Mouse (Mus musculus): ENCODE measurements at regions not wholly inside any gene's neighbourhood (a gene's known extent, or its start where the extent isn't known, plus 50 kb on each side); places are given as distances from the start of the nearest gene placed in this dataset.

DNA sequence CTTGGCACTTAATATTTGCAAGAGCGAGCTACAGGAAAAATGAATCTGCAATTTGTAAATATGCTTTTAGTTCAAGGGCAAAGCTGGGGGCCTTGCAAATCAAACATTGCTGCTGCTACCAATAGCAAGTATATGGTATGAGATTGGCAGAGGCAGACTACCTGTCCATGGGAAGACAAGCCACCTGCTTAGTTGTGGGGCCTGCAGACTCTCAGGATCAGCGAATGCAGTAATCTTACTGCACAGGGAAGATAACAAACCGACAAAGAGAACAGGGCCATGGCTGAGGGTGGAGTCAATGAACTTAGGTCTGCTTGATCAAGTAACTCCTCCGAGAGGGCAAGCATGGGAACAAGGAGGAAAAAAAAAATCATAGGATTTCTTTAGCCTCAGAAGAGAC, 257.2 kb upstream of the Ppargc1a start:
- WGBS = 89% methylated on average over 4 of the region's 4 CpGs
- no peaks in the 10 kb centered on the region for H3K9me3 ChIP-seq
- H3K36me3 ChIP-seq = no peaks in the 10 kb centered on the region
- no peaks in the 10 kb centered on the region for H3K27me3 ChIP-seq (replicated peaks)
- H3K4me1 ChIP-seq = no peaks in the 10 kb centered on the region
- ATAC-seq (ENCODE audit: low FRiP score, low read depth) = no peak
- H3K9ac ChIP-seq = no peak overlapping the region
- H3K4me2 ChIP-seq (replicated peaks) = no peak overlapping the region
- H3K27ac ChIP-seq = no peak overlapping the region
- H3K4me3 ChIP-seq = no peak overlapping the region

DNA sequence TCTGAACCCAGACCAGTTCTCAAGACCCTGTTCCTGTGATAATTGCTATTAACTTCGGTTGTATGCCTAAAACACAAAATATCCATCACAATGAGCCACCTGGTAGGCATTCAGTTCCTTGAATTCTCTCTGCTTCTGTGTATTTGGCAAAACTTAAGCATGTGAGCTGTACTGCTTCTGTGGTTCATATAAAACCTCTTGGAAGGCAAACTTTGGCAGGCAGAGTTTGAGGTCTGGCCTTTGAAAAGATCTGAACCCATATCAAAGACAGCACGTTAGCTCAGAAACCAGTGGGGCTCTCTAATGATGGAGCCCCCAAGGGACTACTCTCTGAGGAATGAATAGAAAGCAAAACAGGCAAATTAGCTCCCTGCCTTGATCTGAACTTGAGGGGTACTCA, 256.1 kb upstream of the Ppargc1a start:
- no peaks in the 10 kb centered on the region for H3K4me1 ChIP-seq
- H3K4me2 ChIP-seq (replicated peaks) = no peak overlapping the region
- H3K36me3 ChIP-seq = no peaks in the 10 kb centered on the region
- no peak overlapping the region for H3K9ac ChIP-seq
- no peaks in the 10 kb centered on the region for H3K27me3 ChIP-seq (replicated peaks)
- H3K9me3 ChIP-seq = no peaks in the 10 kb centered on the region
- H3K27ac ChIP-seq = no peak overlapping the region
- 50% methylated on average over 2 of the region's 2 CpGs for WGBS
- no peak overlapping the region for H3K4me3 ChIP-seq
- no peak for ATAC-seq (ENCODE audit: low FRiP score, low read depth)

DNA sequence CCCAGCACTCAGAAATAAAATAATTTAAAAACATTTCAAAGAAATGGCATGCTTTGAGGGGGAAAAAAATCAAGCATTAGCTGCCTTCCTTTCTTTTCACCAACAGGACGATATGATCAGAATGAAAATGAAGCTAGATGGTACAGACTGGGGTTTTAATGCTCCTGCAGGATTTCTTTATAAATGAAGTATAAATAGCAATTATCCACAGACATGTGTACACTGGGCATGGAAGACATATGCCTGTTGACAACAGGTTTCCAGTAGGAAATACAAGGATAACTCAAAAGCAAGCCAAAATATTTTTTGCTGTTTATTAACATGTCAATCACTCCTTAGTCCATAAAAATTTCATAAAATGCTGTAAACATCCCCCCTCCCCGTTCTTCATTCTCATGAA, 248.7 kb upstream of the Ppargc1a start:
- no peak overlapping the region for H3K4me3 ChIP-seq
- H3K4me2 ChIP-seq (replicated peaks) = no peak overlapping the region
- H3K27ac ChIP-seq = no peak overlapping the region
- no peak overlapping the region for H3K9ac ChIP-seq
- H3K36me3 ChIP-seq = no peaks in the 10 kb centered on the region
- ATAC-seq (ENCODE audit: low FRiP score, low read depth) = no peak
- H3K4me1 ChIP-seq = no peaks in the 10 kb centered on the region
- no peaks in the 10 kb centered on the region for H3K9me3 ChIP-seq
- no peaks in the 10 kb centered on the region for H3K27me3 ChIP-seq (replicated peaks)
- WGBS = 90% methylated on average over 2 of the region's 2 CpGs

DNA sequence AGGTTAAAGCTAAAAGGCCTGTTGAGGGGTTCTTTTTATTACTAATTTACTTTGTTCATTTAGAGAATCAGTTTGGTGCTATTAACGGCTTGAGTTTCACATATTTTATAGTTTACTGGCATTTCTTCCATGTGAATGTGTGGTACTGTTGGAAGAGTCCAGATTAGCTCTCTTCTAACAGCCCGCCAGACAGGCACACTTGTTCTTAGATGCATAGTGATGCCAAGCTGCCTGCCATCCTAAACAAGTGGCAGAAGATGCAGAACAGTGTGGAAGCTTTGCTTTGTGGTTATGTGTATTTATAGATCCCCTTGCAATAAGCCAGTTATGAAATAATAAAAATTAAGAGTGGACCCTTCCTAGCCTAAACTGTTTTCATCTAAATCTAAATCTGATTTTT, 244.2 kb upstream of the Ppargc1a start:
- no peak overlapping the region for H3K27ac ChIP-seq
- no peaks in the 10 kb centered on the region for H3K36me3 ChIP-seq
- no peak overlapping the region for H3K4me2 ChIP-seq (replicated peaks)
- no peak for ATAC-seq (ENCODE audit: low FRiP score, low read depth)
- no peak overlapping the region for H3K9ac ChIP-seq
- H3K9me3 ChIP-seq = no peaks in the 10 kb centered on the region
- no peak overlapping the region for H3K4me3 ChIP-seq
- H3K4me1 ChIP-seq = no peaks in the 10 kb centered on the region
- 85% methylated on average over 2 of the region's 2 CpGs for WGBS
- H3K27me3 ChIP-seq (replicated peaks) = no peaks in the 10 kb centered on the region

DNA sequence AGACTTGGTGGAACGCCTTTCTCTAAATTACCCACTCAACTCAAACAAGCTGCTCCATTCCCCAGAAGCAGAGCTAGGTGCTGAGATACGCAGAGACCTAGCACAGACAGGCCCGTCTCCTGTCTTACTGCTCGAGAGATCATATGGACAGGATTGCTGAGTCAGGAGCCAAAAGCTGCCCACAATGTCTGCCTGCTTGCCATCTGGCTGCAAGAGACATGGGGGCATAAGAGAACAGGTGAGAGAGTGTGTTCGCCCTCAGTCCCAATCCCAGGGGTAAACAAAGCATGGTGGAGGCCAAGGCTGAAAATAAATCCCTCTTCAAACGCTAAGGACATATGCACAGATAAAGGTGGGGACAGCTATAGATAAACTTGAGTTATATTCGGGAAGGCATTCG, 234.0 kb upstream of the Ppargc1a start:
- 85% methylated on average over 8 of the region's 8 CpGs for WGBS
- Histone ChIP-seq H3K27me3 (replicated peaks) (no peaks in the 10 kb centered on the region), H3K4me1 (no peaks in the 10 kb centered on the region), H3K36me3 (no peaks in the 10 kb centered on the region), H3K4me3 (no peak overlapping the region), H3K9ac (no peak overlapping the region), H3K27ac (no peak overlapping the region), H3K4me2 (replicated peaks) (no peak overlapping the region), H3K9me3 (no peaks in the 10 kb centered on the region)
- no peak for ATAC-seq (ENCODE audit: low FRiP score, low read depth)

DNA sequence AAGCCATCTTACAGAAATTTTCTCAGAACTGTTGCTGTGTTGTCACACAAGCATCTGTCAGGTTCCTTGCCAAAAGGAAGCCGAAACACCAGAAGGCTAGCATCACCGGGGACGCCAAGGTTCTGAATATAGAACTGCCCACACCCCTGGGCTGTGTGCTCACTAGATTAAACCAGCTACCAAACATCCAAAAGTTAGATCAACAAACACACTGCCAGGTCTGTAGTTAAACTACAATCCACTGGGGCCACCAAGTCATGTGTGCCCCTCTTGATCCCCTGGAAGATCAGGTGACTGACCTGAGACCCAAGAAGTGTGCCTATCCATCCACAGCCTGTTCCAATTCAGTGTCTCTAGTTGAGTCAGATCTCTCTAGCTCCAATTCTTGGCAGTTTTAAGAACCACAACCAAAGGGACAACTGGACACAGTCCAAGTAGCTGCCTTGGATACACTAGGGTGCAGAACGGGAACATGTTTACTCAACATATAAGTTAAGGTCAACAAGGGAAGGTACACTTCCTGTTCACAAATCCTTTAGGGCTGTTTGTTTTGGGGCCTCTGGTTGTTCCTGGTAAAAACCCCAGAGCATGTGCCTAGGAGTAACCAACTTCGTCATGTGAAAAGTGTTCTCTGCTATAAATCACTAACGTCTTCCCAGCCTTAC, 232.0 kb upstream of the Ppargc1a start:
- Histone ChIP-seq H3K27me3 (replicated peaks) (no peaks in the 10 kb centered on the region), H3K9ac (no peak overlapping the region), H3K4me1 (no peaks in the 10 kb centered on the region), H3K27ac (no peak overlapping the region), H3K9me3 (no peaks in the 10 kb centered on the region), H3K4me3 (no peak overlapping the region), H3K36me3 (no peaks in the 10 kb centered on the region), H3K4me2 (replicated peaks) (no peak overlapping the region)
- WGBS = 78% methylated on average over 6 of the region's 6 CpGs
- ATAC-seq (ENCODE audit: low FRiP score, low read depth) = no peak

DNA sequence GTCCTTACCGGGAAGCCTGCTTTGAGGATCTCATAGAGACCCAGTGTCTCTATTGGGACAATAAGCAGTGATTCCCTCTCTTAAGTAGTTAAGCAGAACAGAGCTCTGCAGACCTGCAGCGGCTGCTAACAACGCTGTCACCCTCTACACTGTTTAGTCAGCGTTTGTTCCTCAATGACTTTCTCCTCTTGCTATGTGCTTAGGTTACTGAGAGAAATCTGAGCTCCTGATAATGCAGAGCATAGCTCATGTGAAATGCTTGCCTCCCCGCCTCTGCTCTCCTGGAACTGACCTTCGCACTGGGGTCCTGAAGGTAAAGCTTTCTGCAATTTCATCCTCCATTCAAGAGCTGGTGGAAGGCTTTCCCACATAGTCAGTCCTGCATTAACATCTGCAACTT, 226.6 kb upstream of the Ppargc1a start:
- no peak for ATAC-seq (ENCODE audit: low FRiP score, low read depth)
- 58% methylated on average over 6 of the region's 6 CpGs for WGBS
- Histone ChIP-seq H3K9ac (no peak overlapping the region), H3K4me2 (replicated peaks) (no peak overlapping the region), H3K9me3 (no peaks in the 10 kb centered on the region), H3K4me1 (no peaks in the 10 kb centered on the region), H3K36me3 (no peaks in the 10 kb centered on the region), H3K27ac (no peak overlapping the region), H3K4me3 (no peak overlapping the region), H3K27me3 (replicated peaks) (no peaks in the 10 kb centered on the region)

DNA sequence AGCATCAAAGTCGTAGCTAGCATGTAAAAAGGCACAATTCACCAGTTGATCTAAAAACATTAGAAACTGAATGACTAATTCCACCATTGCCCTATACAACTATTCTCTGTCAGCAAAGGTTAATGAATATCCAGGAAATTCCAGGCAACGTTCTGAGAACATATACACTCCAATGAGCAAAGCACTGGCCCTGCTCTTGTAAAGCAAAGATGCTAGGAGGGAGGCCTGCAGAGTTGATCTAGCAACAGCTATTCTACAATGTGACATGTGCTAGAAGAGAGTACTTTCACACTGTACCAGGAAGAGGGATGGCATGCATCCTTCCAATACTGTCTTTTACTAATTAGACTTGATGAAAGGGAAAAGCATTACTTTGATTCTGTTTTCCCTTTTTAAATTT, 225.4 kb upstream of the Ppargc1a start:
- ATAC-seq (ENCODE audit: low FRiP score, low read depth) = no peak
- no peak overlapping the region for H3K4me3 ChIP-seq
- no peaks in the 10 kb centered on the region for H3K9me3 ChIP-seq
- WGBS = 65% methylated on average over 2 of the region's 2 CpGs
- no peaks in the 10 kb centered on the region for H3K4me1 ChIP-seq
- H3K9ac ChIP-seq = no peak overlapping the region
- no peaks in the 10 kb centered on the region for H3K36me3 ChIP-seq
- H3K27me3 ChIP-seq (replicated peaks) = no peaks in the 10 kb centered on the region
- H3K27ac ChIP-seq = no peak overlapping the region
- H3K4me2 ChIP-seq (replicated peaks) = no peak overlapping the region

DNA sequence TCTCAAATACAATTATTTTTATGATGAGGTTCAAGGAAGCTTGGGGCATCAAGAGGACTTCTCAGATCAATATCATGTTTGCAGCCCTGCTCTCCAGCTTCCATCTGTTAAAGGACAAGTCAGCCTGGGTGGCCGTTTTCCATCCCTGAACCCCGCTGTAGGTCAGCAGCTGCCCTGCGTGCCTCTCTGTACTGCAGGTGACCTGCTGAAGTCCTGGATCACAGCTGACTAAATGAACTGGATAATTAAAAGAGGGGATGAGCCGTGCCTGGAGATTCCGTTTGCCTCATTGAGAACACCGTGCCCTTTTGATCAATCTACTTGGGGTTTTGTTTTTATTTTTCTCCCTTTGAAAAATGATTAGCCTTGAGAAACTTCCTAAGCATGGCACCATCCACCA, 221.2 kb upstream of the Ppargc1a start:
- WGBS = 72% methylated on average over 6 of the region's 6 CpGs

DNA sequence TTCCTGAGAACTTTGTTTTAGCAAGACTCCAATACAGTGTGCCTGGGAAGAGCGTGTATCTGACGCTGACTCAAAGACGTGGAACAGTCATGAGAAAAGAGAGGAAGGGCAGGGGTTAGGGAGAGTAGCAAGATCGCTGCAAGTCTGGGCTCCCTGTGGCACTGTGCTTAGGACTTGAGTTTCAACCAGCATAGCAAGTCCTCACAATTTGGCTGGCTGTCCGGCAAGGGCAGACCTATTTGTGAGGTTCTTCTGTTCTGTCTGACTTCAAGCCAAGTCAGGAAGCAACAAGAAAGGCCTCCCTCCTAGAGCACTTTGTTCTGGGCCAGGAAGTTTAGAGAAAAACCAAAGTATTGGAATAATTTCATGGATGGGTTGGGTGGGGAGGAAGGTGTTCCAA, 216.0 kb upstream of the Ppargc1a start:
- 79% methylated on average over 5 of the region's 5 CpGs for WGBS
- no peak overlapping the region for H3K9ac ChIP-seq
- H3K4me1 ChIP-seq = no peaks in the 10 kb centered on the region
- no peaks in the 10 kb centered on the region for H3K27me3 ChIP-seq (replicated peaks)
- H3K36me3 ChIP-seq = no peaks in the 10 kb centered on the region
- H3K9me3 ChIP-seq = no peaks in the 10 kb centered on the region
- ATAC-seq (ENCODE audit: low FRiP score, low read depth) = no peak
- H3K4me3 ChIP-seq = no peak overlapping the region
- H3K27ac ChIP-seq = no peak overlapping the region
- H3K4me2 ChIP-seq (replicated peaks) = no peak overlapping the region

More for the DNA sequence above, 221.2 kb upstream of the Ppargc1a start:
- Histone ChIP-seq H3K4me2 (replicated peaks) (no peak overlapping the region), H3K36me3 (no peaks in the 10 kb centered on the region), H3K27me3 (replicated peaks) (no peaks in the 10 kb centered on the region), H3K9me3 (no peaks in the 10 kb centered on the region), H3K9ac (no peak overlapping the region), H3K4me1 (no peaks in the 10 kb centered on the region), H3K4me3 (no peak overlapping the region), H3K27ac (no peak overlapping the region)
- ATAC-seq (ENCODE audit: low FRiP score, low read depth) = no peak

DNA sequence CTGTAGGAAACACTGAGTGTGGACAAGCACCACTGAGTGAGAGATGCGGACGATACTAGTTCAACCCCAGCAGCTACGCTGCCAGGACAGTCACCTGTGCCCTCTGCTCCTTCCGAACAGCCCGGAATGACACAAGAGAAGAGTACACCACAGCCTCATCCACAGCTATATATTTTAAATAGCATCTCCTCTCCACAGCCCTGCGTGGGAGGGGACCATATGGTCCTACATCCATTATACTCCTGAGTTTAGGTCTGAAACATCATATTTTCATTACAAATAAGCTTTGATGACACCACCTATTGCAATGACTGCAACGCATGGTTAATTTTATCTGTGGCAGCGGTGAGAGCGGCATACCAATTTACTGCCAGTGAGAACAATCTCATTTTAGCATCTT, 215.6 kb upstream of the Ppargc1a start:
- H3K4me2 ChIP-seq (replicated peaks) = no peak overlapping the region
- H3K9ac ChIP-seq = no peak overlapping the region
- WGBS = 83% methylated on average over 9 of the region's 9 CpGs
- H3K4me1 ChIP-seq = no peaks in the 10 kb centered on the region
- no peaks in the 10 kb centered on the region for H3K9me3 ChIP-seq
- H3K27ac ChIP-seq = no peak overlapping the region
- H3K4me3 ChIP-seq = no peak overlapping the region
- no peaks in the 10 kb centered on the region for H3K36me3 ChIP-seq
- no peaks in the 10 kb centered on the region for H3K27me3 ChIP-seq (replicated peaks)
- no peak for ATAC-seq (ENCODE audit: low FRiP score, low read depth)

DNA sequence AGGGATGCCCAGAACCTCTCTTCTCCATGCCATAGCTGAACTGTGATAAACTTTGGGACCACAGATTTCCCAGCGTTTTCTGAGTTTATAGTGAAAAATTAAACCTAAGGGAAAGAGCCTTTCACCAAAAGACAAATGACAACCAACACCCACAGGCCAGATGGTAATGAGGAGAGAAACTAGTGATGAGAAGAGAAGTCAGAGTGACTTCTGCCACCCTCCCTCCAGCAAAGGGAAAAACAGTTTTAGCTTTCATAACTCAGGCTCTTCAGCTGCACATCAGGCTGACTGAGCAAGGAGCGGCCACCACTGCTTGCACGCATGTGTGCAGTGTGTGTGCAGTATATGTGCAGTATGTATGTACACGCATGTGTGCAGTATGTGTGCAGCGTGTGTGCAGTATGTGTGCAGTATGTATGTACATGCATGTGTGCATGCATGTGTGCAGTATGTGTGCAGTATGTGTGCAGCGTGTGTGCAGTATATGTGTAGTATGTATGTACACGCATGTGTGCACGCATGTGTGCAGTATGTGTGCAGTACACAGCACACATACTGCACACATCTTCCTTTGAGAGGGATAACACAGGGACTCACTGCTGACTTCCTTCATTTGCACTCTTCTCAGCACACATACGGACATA, 208.1 kb upstream of the Ppargc1a start:
- Histone ChIP-seq H3K4me3 (no peak overlapping the region), H3K4me1 (no peaks in the 10 kb centered on the region), H3K27me3 (replicated peaks) (no peaks in the 10 kb centered on the region), H3K36me3 (no peaks in the 10 kb centered on the region), H3K9ac (no peak overlapping the region), H3K4me2 (replicated peaks) (no peak overlapping the region), H3K27ac (no peak overlapping the region), H3K9me3 (no peaks in the 10 kb centered on the region)
- no peak for ATAC-seq (ENCODE audit: low FRiP score, low read depth)
- WGBS = 92% methylated on average over 9 of the region's 9 CpGs

DNA sequence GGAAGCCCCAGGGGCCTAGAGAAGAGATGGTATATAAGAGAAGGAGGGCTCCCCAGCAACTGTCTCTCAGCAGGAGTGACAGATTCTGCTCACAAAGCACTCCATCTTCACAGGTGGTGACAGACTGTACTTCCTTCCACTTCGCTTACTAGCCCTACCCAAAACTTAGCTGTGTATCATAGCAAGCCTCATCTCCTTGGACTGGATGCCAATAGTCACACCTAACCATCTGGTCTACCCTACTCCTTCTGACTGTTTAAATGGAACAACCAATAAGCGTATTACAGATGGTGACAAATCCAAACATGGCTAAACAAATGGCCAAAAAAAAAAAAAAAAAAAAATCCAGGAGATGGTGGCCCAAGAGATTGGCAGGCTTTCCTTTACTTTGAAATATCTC, 204.1 kb upstream of the Ppargc1a start:
- H3K4me1 ChIP-seq = no peaks in the 10 kb centered on the region
- no peaks in the 10 kb centered on the region for H3K9me3 ChIP-seq
- no peak overlapping the region for H3K27ac ChIP-seq
- 82% methylated on average over 2 of the region's 2 CpGs for whole genome bisulfite sequencing
- no peak overlapping the region for H3K9ac ChIP-seq
- no peaks in the 10 kb centered on the region for H3K27me3 ChIP-seq (replicated peaks)
- no peaks in the 10 kb centered on the region for H3K36me3 ChIP-seq
- H3K4me2 ChIP-seq (replicated peaks) = no peak overlapping the region
- no peak overlapping the region for H3K4me3 ChIP-seq
- ATAC-seq (ENCODE audit: low FRiP score, low read depth) = no peak

All from neural tube, embryonic 12.5 days (tissue).